Mouse (Mus musculus): Measurements from ENCODE around the gene Il18rap. TPM values are rescaled to one million over a fixed set of nuclear protein-coding genes. Genes with fewer than 3 reads are reported as not detected.
A peak's percentile ranks its signal among the peaks of the same experiment; 100 is the strongest.

Il18rap gene
- total and polyA plus RNA-seq, 3 experiments = 1.1 to 3.0 (median 2.5) TPM

DNA sequence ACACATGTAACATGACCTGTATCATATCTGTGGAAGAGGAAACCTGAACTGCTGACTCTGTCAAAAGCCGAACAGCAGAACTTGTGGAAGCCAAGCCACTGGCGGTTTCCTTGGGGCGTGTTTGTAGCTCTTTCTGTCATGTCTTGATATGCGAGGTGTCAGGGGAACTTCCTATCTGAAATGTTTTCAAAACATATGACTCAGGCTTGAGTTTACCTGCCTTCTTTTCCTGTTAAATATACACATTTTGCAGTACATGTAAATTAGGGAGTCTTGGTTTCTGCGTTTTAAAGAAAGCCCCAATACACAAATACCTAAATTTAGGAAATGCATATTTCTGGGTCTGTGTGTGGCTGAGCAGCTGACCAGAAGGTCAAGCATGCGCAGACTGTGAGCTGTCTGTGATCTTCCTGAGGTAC lies 35.6 kb upstream of the Il18rap start:
- Histone ChIP-seq H3K4me3 (replicated peaks in 1 of 3; ENCODE audit: low read depth in 2 of 3, low read length in 2 of 3, poor library complexity in 1 of 3) (no peak overlapping the region), H3K9ac (ENCODE audit: insufficient read depth, low read depth) (no peak overlapping the region), H3K4me1 (ENCODE audit: control insufficient read depth in 1 of 2, insufficient read depth in 2 of 2) (peaks cover 0 to 40% of the 10 kb centered on the region in 2 experiments; a peak in 2 of 4 replicates), H3K79me2 (replicated peaks; ENCODE audit: control insufficient read depth, extremely low read depth, insufficient read depth, poor library complexity, severe bottlenecking) (no peaks in the 10 kb centered on the region), H3K27ac (ENCODE audit: insufficient read depth, low read depth) (no peak overlapping the region), H3K4me2 (ENCODE audit: insufficient read depth, low read depth, poor library complexity, severe bottlenecking) (peak overlapping the region; percentile 50; the same call in 1 of the 2 replicates), H3K36me3 (replicated peaks in 1 of 2; ENCODE audit: control insufficient read depth in 1 of 2, insufficient read depth in 1 of 2, low read length in 1 of 2) (no peaks in the 10 kb centered on the region), H3K27me3 (replicated peaks) (no peaks in the 10 kb centered on the region), H3K9me3 (replicated peaks; ENCODE audit: low read length) (no peaks in the 10 kb centered on the region)
- TF ChIP-seq ZC3H11A (IDR thresholded peaks at IDR 0.05; ENCODE audit: low read depth, low read length) = no peak
- no peak for TF ChIP-seq ZKSCAN1 (IDR thresholded peaks at IDR 0.05; ENCODE audit: borderline replicate concordance, low read depth, low read length)
- no peak for TF ChIP-seq TBP (conservative IDR thresholded peaks at IDR 0.05; ENCODE audit: low read depth, low read length)
- TF ChIP-seq TCF12 (IDR thresholded peaks at IDR 0.05; ENCODE audit: low read depth, low read length) = 0 out of 2 replicates have a peak, but pooled peaks have one; percentile 17
- no peak for TF ChIP-seq E2F4 (IDR thresholded peaks at IDR 0.05; ENCODE audit: insufficient replicate concordance, low read depth, low read length)
- TF ChIP-seq MAZ (IDR thresholded peaks at IDR 0.05; ENCODE audit: low read depth, low read length) = no peak
- TF ChIP-seq MYC (IDR thresholded peaks at IDR 0.05; ENCODE audit: low read depth, low read length) = no peak
- TF ChIP-seq MXI1 (IDR thresholded peaks at IDR 0.05; ENCODE audit: low read depth, low read length) = no peak
- TF ChIP-seq EP300 (IDR thresholded peaks at IDR 0.05; ENCODE audit: low read length) = no peak
- no peak for TF ChIP-seq CTCF (conservative IDR thresholded peaks at IDR 0.05 in 1 of 2, IDR thresholded peaks at IDR 0.05 in 1 of 2; ENCODE audit: low read depth in 2 of 2, low read length in 2 of 2)
- no peak for TF ChIP-seq USF1 (IDR thresholded peaks at IDR 0.05; ENCODE audit: low read depth, low read length)
- TF ChIP-seq ETS1 (conservative IDR thresholded peaks at IDR 0.05; ENCODE audit: low read depth, low read length) = peak; percentile 73
- TF ChIP-seq NELFE (IDR thresholded peaks at IDR 0.05; ENCODE audit: low read depth, low read length) = no peak
- TF ChIP-seq CHD1 (IDR thresholded peaks at IDR 0.05; ENCODE audit: low read depth, low read length) = no peak
- TF ChIP-seq NRF1 (IDR thresholded peaks at IDR 0.05; ENCODE audit: low read depth, low read length) = peak; percentile 74
- no peak for TF ChIP-seq MAFK (IDR thresholded peaks at IDR 0.05; ENCODE audit: insufficient replicate concordance, low read length)
- TF ChIP-seq BHLHE40 (IDR thresholded peaks at IDR 0.05; ENCODE audit: low read depth, low read length) = peak; percentile 57
- no peak for TF ChIP-seq UBTF (IDR thresholded peaks at IDR 0.05; ENCODE audit: low read depth, low read length)
- TF ChIP-seq JUN (IDR thresholded peaks at IDR 0.05; ENCODE audit: insufficient read depth, low read depth, low read length) = no peak
- TF ChIP-seq KAT2A (IDR thresholded peaks at IDR 0.05; ENCODE audit: insufficient replicate concordance, low read length) = no peak
- TF ChIP-seq ZNF384 (IDR thresholded peaks at IDR 0.05; ENCODE audit: low read depth, low read length) = no peak
- no peak for TF ChIP-seq CHD2 (IDR thresholded peaks at IDR 0.05; ENCODE audit: low read length)
- TF ChIP-seq IRF4 (IDR thresholded peaks at IDR 0.05; ENCODE audit: low read depth, low read length) = no peak
- TF ChIP-seq RCOR1 (conservative IDR thresholded peaks at IDR 0.05; ENCODE audit: low read depth, low read length) = no peak
- no peak for TF ChIP-seq SIN3A (IDR thresholded peaks at IDR 0.05; ENCODE audit: low read length)
- TF ChIP-seq MEF2A (IDR thresholded peaks at IDR 0.05; ENCODE audit: borderline replicate concordance, low read depth, low read length) = peak; percentile 87
- no peak for TF ChIP-seq JUND (conservative IDR thresholded peaks at IDR 0.05; ENCODE audit: low read depth, low read length)
- peak; percentile 35; the same call in 1 of the 2 replicates for TF ChIP-seq ELF1 (IDR thresholded peaks at IDR 0.05; ENCODE audit: low read depth, low read length)
- no peak for TF ChIP-seq MAX (IDR thresholded peaks at IDR 0.05; ENCODE audit: low read length)
- dilution Hi-C loops (cut with MboI; ENCODE audit: extremely low pct_ligation_motif_present, extremely low pct_unique_long_range_greater_than_20kb, low sequenced_read_pairs) = no loop called here
- in situ Hi-C loops (cut with MboI; ENCODE audit: low pct_ligation_motif_present, low pct_unique_long_range_greater_than_20kb, low sequenced_read_pairs) = no loop called here
- peak; percentile 50 for DNase-seq (ENCODE audit: extremely low read depth)
